Mouse (Mus musculus): ENCODE data around the gene Polr2g.

Polr2g gene

GRCm38 (mm10) chr19:8818301-8818798, 20.0 kb upstream of the Polr2g start:
- no peak for DNase-seq

- DNase-seq: no peak
Observed at GRCm38 (mm10) chr19:8817001-8817400, 18.6 kb upstream of the Polr2g start.

GRCm38 (mm10) chr19:8815812-8816211, 17.4 kb upstream of the Polr2g start:
- DNase-seq: peak; percentile 53 to 61

GRCm38 (mm10) chr19:8806810-8807209, 8.4 kb upstream of the Polr2g start:
- DNase-seq: no peak

- DNase-seq: no peak
Observed at GRCm38 (mm10) chr19:8803879-8804660, 5.7 kb upstream of the Polr2g start.

- DNase-seq: no peak
Observed at GRCm38 (mm10) chr19:8803204-8803780, 4.9 kb upstream of the Polr2g start.

GRCm38 (mm10) chr19:8802130-8802821, 3.9 kb upstream of the Polr2g start, which contains the start of gene Zbtb3:
Zbtb3 (plus strand) TSS chr19:8802555.
- DNase-seq: peak; percentile 94 to 99

- no peak for DNase-seq
Observed at GRCm38 (mm10) chr19:8798947-8799315, 554 bp upstream of the Polr2g start.

GRCm38 (mm10) chr19:8790171-8790570, 8.2 kb downstream of the Polr2g start:
- DNase-seq: no peak

GRCm38 (mm10) chr19:8789171-8789570, 9.2 kb downstream of the Polr2g start:
- DNase-seq: no peak

- no peak for DNase-seq
Observed at GRCm38 (mm10) chr19:8788521-8788920, 9.9 kb downstream of the Polr2g start.

GRCm38 (mm10) chr19:8786008-8786781, 12.2 kb downstream of the Polr2g start, which contains the start of gene Taf6l:
Taf6l (minus strand) TSS chr19:8786417.
- peak; percentile 96 to 98 for DNase-seq

GRCm38 (mm10) chr19:8774951-8775421, 23.4 kb downstream of the Polr2g start:
- DNase-seq: no peak

- DNase-seq: peak; percentile 96 to 98
Observed at GRCm38 (mm10) chr19:8774086-8774835, 24.1 kb downstream of the Polr2g start, which contains the start of gene Tmem179b. Tmem179b (minus strand) TSS chr19:8774467.

GRCm38 (mm10) chr19:8773409-8773808, 25.0 kb downstream of the Polr2g start:
- no peak for DNase-seq

GRCm38 (mm10) chr19:8772996-8773395, 25.4 kb downstream of the Polr2g start:
- no peak for DNase-seq

- DNase-seq: peak; percentile 85 to 92
Observed at GRCm38 (mm10) chr19:8770567-8771270, 27.7 kb downstream of the Polr2g start, which contains the start of gene Tmem223. Tmem223 (plus strand) TSS chr19:8770996.

- DNase-seq: no peak
Observed at GRCm38 (mm10) chr19:8765562-8765961, 32.8 kb downstream of the Polr2g start.

- no peak for DNase-seq
Observed at GRCm38 (mm10) chr19:8763276-8763675, 35.1 kb downstream of the Polr2g start.

GRCm38 (mm10) chr19:8760757-8761156, 37.6 kb downstream of the Polr2g start:
- peak in 1 of 2 experiments; percentile 30 for DNase-seq

GRCm38 (mm10) chr19:8758899-8759298, 39.5 kb downstream of the Polr2g start:
- DNase-seq: no peak

Measured in kidney, postnatal 36 days (tissue).